Mouse (Mus musculus): ENCODE measurements around the gene Sept4. TPM values are rescaled to one million over a fixed set of nuclear protein-coding genes. Genes with fewer than 3 reads are reported as not detected.

Sept4 gene
- polyA plus RNA-seq (2016; fragmentation: Nextera tagmentation; extraction: Ambion mirVana), result 7.4 and 11.2 TPM in 2 replicates

DNA sequence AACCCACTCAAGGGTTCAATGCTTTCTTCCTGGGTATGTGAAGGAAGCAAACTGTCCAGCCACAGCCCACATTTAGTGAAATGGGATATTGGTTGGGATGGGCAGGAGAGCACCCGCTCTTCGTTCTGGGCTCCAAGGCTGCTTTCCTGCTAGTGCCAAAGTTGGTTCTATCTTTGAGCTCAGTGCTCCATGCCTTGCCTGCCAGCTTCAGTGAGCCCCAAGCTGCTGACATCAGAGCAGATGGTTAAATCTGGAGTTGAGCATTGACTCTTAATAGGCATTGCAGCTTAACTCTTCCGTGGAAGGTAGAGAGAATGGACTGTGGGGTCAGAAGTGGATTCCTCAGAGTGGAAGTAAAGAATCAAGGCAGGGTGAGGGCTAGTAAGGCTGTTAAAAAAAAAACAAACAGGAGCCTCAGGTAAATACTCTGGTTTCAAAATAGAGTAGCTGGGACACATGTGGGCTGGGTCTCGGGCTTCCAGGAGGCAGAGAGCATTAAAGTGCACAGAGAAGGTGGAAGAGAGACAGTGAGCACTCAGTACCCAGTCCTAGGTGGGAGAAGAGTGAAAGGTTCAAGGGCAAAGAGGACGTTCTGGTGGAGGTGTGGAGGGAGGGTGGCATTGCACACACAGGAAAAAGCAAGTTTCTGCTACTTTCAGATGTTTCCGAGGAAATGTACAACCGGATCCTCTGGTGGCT lies at the start of gene Sept4:
Sept4 (plus strand) TSS at position 649 of the 699 bp plus-strand sequence.
- 0 out of 2 replicates have a peak, but pooled peaks cover 3% of the 10 kb centered on the region for H3K27me3 ChIP-seq (ENCODE audit: insufficient read depth, poor library complexity, severe bottlenecking)
- no peaks in the 10 kb centered on the region for H3K9me3 ChIP-seq
- H3K27ac ChIP-seq, result no peak within 1 kb of the TSS
- peaks cover 15% of the 10 kb centered on the region; the same call in 1 of the 2 replicates for H3K4me1 ChIP-seq (replicated peaks)
- 81% methylated on average over 7 of the region's 7 CpGs for WGBS
- H3K36me3 ChIP-seq, result no peaks in the 10 kb centered on the region
- H3K4me3 ChIP-seq, result no peak within 1 kb of the TSS
- no peak for DNase-seq (ENCODE audit: low spot score)

DNA sequence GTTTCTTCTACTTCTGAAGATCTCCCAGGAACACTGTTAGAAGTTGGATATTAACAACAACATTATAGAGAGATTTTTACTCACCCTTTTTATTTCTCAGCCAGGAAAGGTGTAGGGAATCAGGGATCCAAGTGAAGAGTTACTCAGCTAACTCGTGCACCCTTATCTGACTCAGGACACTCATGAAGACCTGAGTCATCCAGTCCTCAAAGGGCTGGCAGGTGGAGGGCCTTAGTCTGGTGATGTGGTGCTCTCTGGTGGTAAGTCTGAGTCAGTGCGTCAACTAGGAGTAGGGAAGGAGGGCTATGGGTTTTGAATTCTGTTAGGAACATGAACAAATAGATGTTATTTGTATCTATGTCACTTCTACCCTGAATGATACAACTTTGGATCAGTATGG lies 49.4 kb upstream of the Sept4 start:
- H3K27ac ChIP-seq, result no peak overlapping the region
- 13% methylated on average over 2 of the region's 2 CpGs for WGBS
- DNase-seq (ENCODE audit: low spot score), result peak; percentile 13
- no peaks in the 10 kb centered on the region for H3K9me3 ChIP-seq
- no peaks in the 10 kb centered on the region for H3K4me1 ChIP-seq (replicated peaks)
- H3K27me3 ChIP-seq (ENCODE audit: insufficient read depth, poor library complexity, severe bottlenecking), result no peaks in the 10 kb centered on the region
- H3K4me3 ChIP-seq, result no peak overlapping the region
- H3K36me3 ChIP-seq, result no peaks in the 10 kb centered on the region

DNA sequence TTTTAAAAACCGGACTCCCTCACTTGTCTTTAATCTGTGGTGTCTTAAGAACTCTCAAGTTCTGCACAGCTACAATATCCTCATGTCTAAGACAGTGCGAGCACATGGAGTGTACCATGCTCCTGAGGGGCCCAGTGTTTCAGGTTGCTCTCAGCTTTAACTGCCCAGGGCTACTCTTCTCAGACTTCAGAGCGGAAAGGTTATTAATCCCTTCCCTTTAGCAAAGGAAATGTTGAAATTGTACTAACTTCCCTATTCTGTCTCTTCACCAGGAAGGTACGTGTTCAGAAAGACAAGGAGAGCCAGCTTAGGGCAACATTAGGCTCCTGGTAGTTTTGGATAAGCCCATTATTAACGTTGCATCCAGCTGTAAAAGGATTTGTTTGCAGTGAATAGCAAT lies 45.2 kb upstream of the Sept4 start:
- WGBS, result 74% methylated on average over 5 of the region's 5 CpGs
- peaks cover 6% of the 10 kb centered on the region for H3K4me1 ChIP-seq (replicated peaks)
- DNase-seq (ENCODE audit: low spot score), result no peak
- no peaks in the 10 kb centered on the region for H3K9me3 ChIP-seq
- no peaks in the 10 kb centered on the region for H3K27me3 ChIP-seq (ENCODE audit: insufficient read depth, poor library complexity, severe bottlenecking)
- H3K36me3 ChIP-seq, result no peaks in the 10 kb centered on the region
- H3K4me3 ChIP-seq, result no peak overlapping the region
- H3K27ac ChIP-seq, result no peak overlapping the region

DNA sequence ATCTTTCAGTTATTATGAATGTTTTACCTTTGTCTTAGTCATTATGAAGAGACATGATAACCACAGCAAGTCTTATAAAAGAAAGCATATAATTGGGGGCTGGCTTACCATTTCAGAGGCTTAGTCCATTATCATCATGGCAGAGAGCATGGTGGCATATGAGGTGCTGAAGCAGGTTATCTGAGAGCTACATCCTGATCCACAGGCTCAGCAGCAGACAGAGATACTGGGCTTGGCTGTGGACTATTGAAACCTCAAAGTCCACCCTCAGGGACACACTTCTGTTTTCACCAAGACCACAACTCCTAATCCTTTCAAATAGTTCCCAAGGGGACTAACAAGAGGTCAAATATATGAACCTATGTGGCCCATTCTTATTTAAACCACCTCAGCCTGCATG lies 44.7 kb upstream of the Sept4 start:
- Histone ChIP-seq H3K27me3 (ENCODE audit: insufficient read depth, poor library complexity, severe bottlenecking) (no peaks in the 10 kb centered on the region), H3K36me3 (no peaks in the 10 kb centered on the region), H3K4me3 (no peak overlapping the region), H3K4me1 (replicated peaks) (peaks cover 6% of the 10 kb centered on the region), H3K9me3 (no peaks in the 10 kb centered on the region), H3K27ac (no peak overlapping the region)
- no peak for DNase-seq (ENCODE audit: low spot score)

DNA sequence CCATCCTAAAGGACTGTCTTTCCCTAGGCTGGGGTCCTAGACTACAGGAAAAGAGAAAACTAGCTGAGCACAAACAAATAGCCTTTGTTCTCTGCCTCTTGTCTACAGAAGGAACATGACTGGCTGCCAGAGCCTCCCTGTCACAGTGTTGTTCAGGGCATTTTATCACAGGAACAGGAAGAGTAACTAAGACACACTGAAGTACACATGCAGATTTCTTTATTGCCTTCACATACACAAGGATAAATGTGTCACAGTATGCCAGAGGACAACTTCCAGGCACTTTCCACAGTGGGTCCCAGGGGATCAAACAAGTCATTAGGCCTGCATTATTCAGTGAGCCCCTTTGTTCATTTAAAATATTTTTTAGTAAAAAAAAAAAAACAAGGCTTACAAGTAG lies 43.9 kb upstream of the Sept4 start:
- no peak overlapping the region for H3K27ac ChIP-seq
- no peaks in the 10 kb centered on the region for H3K36me3 ChIP-seq
- peaks cover 6% of the 10 kb centered on the region for H3K4me1 ChIP-seq (replicated peaks)
- no peaks in the 10 kb centered on the region for H3K27me3 ChIP-seq (ENCODE audit: insufficient read depth, poor library complexity, severe bottlenecking)
- H3K9me3 ChIP-seq, result no peaks in the 10 kb centered on the region
- no peak for DNase-seq (ENCODE audit: low spot score)
- no peak overlapping the region for H3K4me3 ChIP-seq

DNA sequence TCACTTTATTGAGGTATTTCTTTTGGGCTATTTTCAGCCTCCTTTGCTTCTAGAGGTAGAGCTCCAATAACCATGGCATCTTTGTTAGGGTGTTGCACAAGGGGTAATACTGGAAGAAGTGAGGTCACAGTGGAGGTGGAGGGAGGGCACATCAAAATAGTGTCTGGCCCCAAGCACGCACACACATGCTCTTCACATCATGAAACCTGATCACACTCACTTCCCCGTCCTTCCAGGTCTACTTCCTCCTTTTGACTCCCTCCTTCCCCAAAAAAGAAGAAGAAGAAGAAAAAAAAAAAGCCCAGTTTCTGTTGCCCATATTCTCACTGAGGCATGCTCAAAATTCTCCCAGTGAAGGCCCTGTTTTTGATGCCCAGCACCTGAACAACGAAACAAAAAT lies 41.3 kb upstream of the Sept4 start:
- H3K4me3 ChIP-seq, result no peak overlapping the region
- H3K27me3 ChIP-seq (ENCODE audit: insufficient read depth, poor library complexity, severe bottlenecking), result no peaks in the 10 kb centered on the region
- peaks cover 6% of the 10 kb centered on the region for H3K4me1 ChIP-seq (replicated peaks)
- no peaks in the 10 kb centered on the region for H3K36me3 ChIP-seq
- H3K9me3 ChIP-seq, result no peaks in the 10 kb centered on the region
- 85% methylated on average over 3 of the region's 3 CpGs for WGBS
- H3K27ac ChIP-seq, result no peak overlapping the region
- no peak for DNase-seq (ENCODE audit: low spot score)

DNA sequence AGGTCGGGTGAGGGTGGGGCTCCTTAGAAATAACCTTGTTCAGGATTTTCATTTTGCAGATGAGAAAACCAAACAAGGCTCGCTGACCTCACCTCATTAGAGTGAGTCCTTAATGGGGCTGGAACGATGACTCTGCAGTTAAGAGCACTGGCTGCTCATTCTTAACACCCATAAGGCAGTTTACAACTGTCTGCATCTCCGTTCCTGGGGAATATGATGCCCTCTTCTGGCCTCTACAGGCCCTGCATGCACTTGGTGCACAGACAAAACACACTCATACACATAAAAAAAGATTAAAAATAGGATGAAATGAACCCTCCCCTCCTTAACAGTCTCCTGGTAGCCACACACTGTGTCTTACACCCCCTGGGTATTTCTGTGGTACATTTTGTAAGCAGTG lies 40.7 kb upstream of the Sept4 start:
- DNase-seq (ENCODE audit: low spot score), result no peak
- WGBS, result 62% methylated on average over 4 of the region's 4 CpGs
- no peaks in the 10 kb centered on the region for H3K36me3 ChIP-seq
- no peak overlapping the region for H3K4me3 ChIP-seq
- H3K27me3 ChIP-seq (ENCODE audit: insufficient read depth, poor library complexity, severe bottlenecking), result no peaks in the 10 kb centered on the region
- no peak overlapping the region for H3K27ac ChIP-seq
- H3K9me3 ChIP-seq, result no peaks in the 10 kb centered on the region
- H3K4me1 ChIP-seq (replicated peaks), result peaks cover 6% of the 10 kb centered on the region

DNA sequence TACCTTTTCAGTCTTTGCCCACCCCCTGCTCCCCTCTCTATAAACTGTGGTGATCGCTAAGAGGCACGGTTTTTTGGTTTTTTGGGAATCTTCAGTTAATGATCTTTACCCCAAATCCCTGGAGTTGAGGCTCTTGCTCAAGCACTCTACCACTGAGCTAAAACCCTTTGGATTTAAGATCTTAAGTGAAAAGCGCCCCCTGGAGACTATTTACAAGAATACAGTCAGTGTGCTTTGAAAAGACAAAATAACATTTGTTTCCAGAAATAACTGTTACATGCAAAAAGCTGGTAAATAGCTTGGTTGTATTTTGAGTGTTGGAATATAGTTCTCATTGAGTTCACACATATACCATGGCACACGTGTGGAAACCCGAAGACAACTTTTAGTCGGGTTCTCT lies 37.0 kb upstream of the Sept4 start:
- no peak for DNase-seq (ENCODE audit: low spot score)
- WGBS, result 52% methylated on average over 6 of the region's 6 CpGs
- no peak overlapping the region for H3K27ac ChIP-seq
- no peak overlapping the region for H3K4me3 ChIP-seq
- H3K4me1 ChIP-seq (replicated peaks), result no peaks in the 10 kb centered on the region
- no peaks in the 10 kb centered on the region for H3K36me3 ChIP-seq
- H3K9me3 ChIP-seq, result no peaks in the 10 kb centered on the region
- no peaks in the 10 kb centered on the region for H3K27me3 ChIP-seq (ENCODE audit: insufficient read depth, poor library complexity, severe bottlenecking)

DNA sequence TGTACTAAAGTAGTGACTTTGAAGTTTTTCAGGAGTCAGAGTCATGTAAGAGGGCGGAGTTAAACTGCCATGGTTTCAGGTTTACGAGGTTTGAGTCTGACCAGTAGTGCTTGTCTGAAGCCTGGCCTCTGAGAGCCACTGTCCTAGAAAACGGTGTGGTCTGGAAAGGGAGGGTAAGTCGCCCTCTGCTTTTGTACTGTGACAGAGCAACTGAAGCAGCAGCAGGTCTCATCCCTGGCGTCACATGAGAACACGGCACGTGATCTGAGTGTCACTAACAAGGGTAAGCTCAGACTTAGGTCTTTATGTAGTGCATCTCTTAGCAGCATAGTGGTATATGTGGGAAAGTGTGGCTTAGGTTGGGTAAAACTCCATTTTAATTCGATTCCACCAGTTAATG lies 26.4 kb upstream of the Sept4 start:
- DNase-seq (ENCODE audit: low spot score), result no peak

DNA sequence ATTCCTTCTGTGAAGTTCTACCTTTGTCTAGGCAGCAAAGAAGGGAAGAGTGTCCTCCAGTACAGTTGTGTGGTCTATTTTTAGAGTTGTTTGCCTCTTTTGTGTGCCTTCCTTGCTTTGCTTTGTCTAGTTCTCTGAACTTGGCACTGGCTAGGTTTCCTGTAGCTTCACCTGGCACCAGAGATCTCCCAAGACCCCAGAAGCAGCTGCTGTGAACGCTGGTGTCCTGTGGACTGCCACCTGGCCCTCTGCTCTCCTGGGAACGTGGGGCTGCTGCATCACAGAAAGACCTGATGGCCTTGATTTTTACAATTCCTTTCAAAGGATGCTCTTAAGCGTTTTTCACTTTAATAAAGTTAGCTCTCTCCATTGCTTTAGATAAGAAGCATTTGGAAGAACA lies 25.8 kb upstream of the Sept4 start:
- Histone ChIP-seq H3K4me3 (no peak overlapping the region), H3K9me3 (no peaks in the 10 kb centered on the region), H3K36me3 (no peaks in the 10 kb centered on the region), H3K27me3 (ENCODE audit: insufficient read depth, poor library complexity, severe bottlenecking) (no peaks in the 10 kb centered on the region), H3K27ac (no peak overlapping the region), H3K4me1 (replicated peaks) (no peaks in the 10 kb centered on the region)
- no peak for DNase-seq (ENCODE audit: low spot score)
- WGBS, result 71% methylated on average over 3 of the region's 3 CpGs

More for the DNA sequence above, 26.4 kb upstream of the Sept4 start:
- Histone ChIP-seq H3K9me3 (no peaks in the 10 kb centered on the region), H3K27ac (no peak overlapping the region), H3K4me3 (no peak overlapping the region), H3K27me3 (ENCODE audit: insufficient read depth, poor library complexity, severe bottlenecking) (no peaks in the 10 kb centered on the region), H3K36me3 (no peaks in the 10 kb centered on the region), H3K4me1 (replicated peaks) (no peaks in the 10 kb centered on the region)
- WGBS, result 42% methylated on average over 8 of the region's 8 CpGs

DNA sequence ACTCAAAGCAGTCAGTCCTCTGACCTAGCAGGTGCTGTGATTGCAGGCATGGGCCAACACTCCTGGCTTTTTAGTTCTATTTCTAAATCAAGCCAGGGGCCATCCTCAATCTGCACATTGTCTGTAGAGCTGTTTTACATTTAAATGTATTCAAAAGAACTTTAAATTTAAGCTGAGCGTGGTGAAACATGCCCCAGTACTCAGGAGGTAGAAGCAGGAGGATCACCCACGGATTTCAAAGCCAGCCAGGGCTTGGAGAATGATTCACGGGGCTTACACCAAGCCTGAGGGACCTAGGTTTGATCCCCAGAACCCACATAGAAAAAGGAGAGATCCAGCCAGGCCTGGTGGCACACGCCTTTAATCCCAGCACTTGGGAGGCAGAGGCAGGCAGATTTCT lies 15.4 kb upstream of the Sept4 start:
- no peak for DNase-seq (ENCODE audit: low spot score)
- H3K9me3 ChIP-seq, result no peaks in the 10 kb centered on the region
- H3K4me1 ChIP-seq (replicated peaks), result peaks cover 11% of the 10 kb centered on the region
- H3K27me3 ChIP-seq (ENCODE audit: insufficient read depth, poor library complexity, severe bottlenecking), result no peaks in the 10 kb centered on the region
- H3K36me3 ChIP-seq, result no peaks in the 10 kb centered on the region
- H3K4me3 ChIP-seq, result no peak overlapping the region
- H3K27ac ChIP-seq, result no peak overlapping the region
- WGBS, result 78% methylated on average over 4 of the region's 4 CpGs

DNA sequence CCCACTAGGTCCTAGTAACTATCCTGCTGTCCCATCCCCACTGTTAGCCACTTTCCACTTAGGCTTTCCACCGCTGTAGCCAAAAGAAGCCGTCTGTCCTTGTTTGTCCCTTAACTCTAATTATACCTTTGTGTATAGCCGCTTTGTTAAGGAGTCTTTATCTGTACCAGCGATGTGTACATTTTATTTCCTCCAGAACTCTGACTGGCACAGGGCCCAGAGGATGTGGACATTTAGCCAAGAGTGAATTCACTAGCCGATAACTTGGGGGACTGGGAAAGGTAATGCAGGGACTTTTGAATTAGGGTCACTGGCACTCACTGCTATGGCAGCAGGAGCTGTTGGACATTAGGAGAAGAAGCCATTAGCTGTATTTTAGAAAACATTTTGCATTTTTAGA lies 14.3 kb upstream of the Sept4 start:
- H3K4me1 ChIP-seq (replicated peaks), result peaks cover 11% of the 10 kb centered on the region
- H3K27me3 ChIP-seq (ENCODE audit: insufficient read depth, poor library complexity, severe bottlenecking), result no peaks in the 10 kb centered on the region
- DNase-seq (ENCODE audit: low spot score), result no peak
- H3K4me3 ChIP-seq, result no peak overlapping the region
- no peak overlapping the region for H3K27ac ChIP-seq
- no peaks in the 10 kb centered on the region for H3K36me3 ChIP-seq
- H3K9me3 ChIP-seq, result no peaks in the 10 kb centered on the region
- WGBS, result 77% methylated on average over 5 of the region's 5 CpGs

DNA sequence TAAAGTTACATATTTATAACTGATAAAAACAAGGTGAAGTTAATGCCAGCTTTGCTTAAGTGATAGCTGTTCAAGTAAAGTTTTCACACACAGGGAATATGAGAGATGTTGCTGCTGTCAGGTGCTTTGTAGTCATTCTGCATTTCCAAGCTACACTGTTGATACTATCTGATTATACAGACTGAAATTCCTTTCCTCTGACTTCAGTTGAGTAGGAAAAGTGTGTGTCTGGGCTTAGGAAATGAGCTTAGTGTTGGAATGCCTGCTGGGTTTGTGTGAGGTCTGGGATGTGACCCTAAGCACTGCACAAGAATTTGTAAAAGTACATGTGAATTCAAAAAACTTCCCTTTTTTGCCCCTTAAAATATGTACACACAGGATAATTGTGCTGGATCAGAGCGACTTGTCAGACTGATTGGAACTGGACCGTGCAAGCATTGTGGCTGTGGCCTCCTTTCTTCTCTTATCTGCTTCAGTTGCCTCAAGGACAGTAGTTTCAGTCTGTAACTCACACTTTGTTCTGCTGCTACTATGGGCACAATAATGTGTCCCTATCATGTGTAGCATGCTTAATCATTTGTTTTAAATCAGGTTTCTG lies 13.5 kb upstream of the Sept4 start:
- no peak overlapping the region for H3K4me3 ChIP-seq
- H3K36me3 ChIP-seq, result no peaks in the 10 kb centered on the region
- no peaks in the 10 kb centered on the region for H3K9me3 ChIP-seq
- H3K4me1 ChIP-seq (replicated peaks), result peaks cover 11% of the 10 kb centered on the region
- 54% methylated on average over 2 of the region's 2 CpGs for WGBS
- H3K27ac ChIP-seq, result 0 out of 2 replicates have a peak overlapping the region, but pooled peaks have one; percentile 12
- no peaks in the 10 kb centered on the region for H3K27me3 ChIP-seq (ENCODE audit: insufficient read depth, poor library complexity, severe bottlenecking)
- no peak for DNase-seq (ENCODE audit: low spot score)

All from hindbrain, embryonic 10.5 days (tissue).